Mouse (Mus musculus): Measurements from ENCODE around the gene Filip1l.

- TF ChIP-seq POLR2A (IDR thresholded peaks at IDR 0.05; ENCODE audit: insufficient read length, low read depth): no peak
- no peak for TF ChIP-seq TCF3 (IDR thresholded peaks at IDR 0.05; ENCODE audit: insufficient read length, low read depth)
- TF ChIP-seq SRF (IDR thresholded peaks at IDR 0.05; ENCODE audit: control insufficient read depth, insufficient read length, low read depth): no peak
- no peak for TF ChIP-seq MAX (IDR thresholded peaks at IDR 0.05; ENCODE audit: low read depth)
- TF ChIP-seq USF1 (IDR thresholded peaks at IDR 0.05; ENCODE audit: low read depth): no peak
- no peak for TF ChIP-seq TCF12 (IDR thresholded peaks at IDR 0.05; ENCODE audit: insufficient read depth, poor library complexity, severe bottlenecking)
- TF ChIP-seq E2F4 (IDR thresholded peaks at IDR 0.05; ENCODE audit: insufficient read depth): no peak
- no peak for TF ChIP-seq MYOG (IDR thresholded peaks at IDR 0.05; ENCODE audit: control insufficient read depth in 1 of 3, insufficient read depth in 1 of 3, insufficient read length in 2 of 3, low read depth in 2 of 3)
- no peak for TF ChIP-seq POLR2AphosphoS2 (IDR thresholded peaks at IDR 0.05; ENCODE audit: insufficient read length, low read depth)
- TF ChIP-seq CEBPB (IDR thresholded peaks at IDR 0.05; ENCODE audit: insufficient read depth, poor library complexity, severe bottlenecking): no peak
- TF ChIP-seq MYOD1 (IDR thresholded peaks at IDR 0.05; ENCODE audit: control insufficient read depth in 1 of 3, insufficient read length in 2 of 3, low read depth in 2 of 3): no peak
- TF ChIP-seq REST (IDR thresholded peaks at IDR 0.05; ENCODE audit: insufficient read depth, insufficient read length): no peak
These were observed 86.3 kb downstream of the Filip1l start for GRCm38 (mm10) chr16:57439206-57439605.
